Mouse (Mus musculus): ENCODE measurements at regions not wholly inside any gene's neighbourhood (a gene's known extent, or its start where the extent isn't known, plus 50 kb on each side); places are given as distances from the start of the nearest gene placed in this dataset.

- no peak for DNase-seq (ENCODE audit: low spot score)
- 33% methylated on average over 1 of the region's 1 CpGs for WGBS
- H3K9me3 ChIP-seq (replicated peaks) = no peaks in the 10 kb centered on the region
- H3K4me1 ChIP-seq = peaks cover 4% of the 10 kb centered on the region; the same call in 1 of the 2 replicates
- H3K36me3 ChIP-seq = no peaks in the 10 kb centered on the region
- H3K27me3 ChIP-seq (ENCODE audit: low read depth, poor library complexity, severe bottlenecking) = no peaks in the 10 kb centered on the region
- no peak overlapping the region for H3K4me3 ChIP-seq
- H3K27ac ChIP-seq = no peak overlapping the region
These were observed 57.0 kb upstream of the Hk2 start for GRCm38 (mm10) chr6:82831211-82831610.

- Histone ChIP-seq H3K9me3 (replicated peaks) (no peaks in the 10 kb centered on the region), H3K27ac (no peak overlapping the region), H3K4me3 (no peak overlapping the region), H3K27me3 (ENCODE audit: low read depth, poor library complexity, severe bottlenecking) (no peaks in the 10 kb centered on the region), H3K36me3 (no peaks in the 10 kb centered on the region), H3K4me1 (no peaks in the 10 kb centered on the region)
- WGBS = 88% methylated on average over 3 of the region's 3 CpGs
- no peak for DNase-seq (ENCODE audit: low spot score)
These were observed 50.4 kb upstream of the Hk2 start for GRCm38 (mm10) chr6:82824684-82825083.

- DNase-seq (ENCODE audit: low spot score) = no peak
- no peaks in the 10 kb centered on the region for H3K36me3 ChIP-seq
- no peak overlapping the region for H3K4me3 ChIP-seq
- H3K4me1 ChIP-seq = no peaks in the 10 kb centered on the region
- H3K27me3 ChIP-seq (ENCODE audit: low read depth, poor library complexity, severe bottlenecking) = no peaks in the 10 kb centered on the region
- 73% methylated on average over 8 of the region's 8 CpGs for WGBS
- no peaks in the 10 kb centered on the region for H3K9me3 ChIP-seq (replicated peaks)
- H3K27ac ChIP-seq = no peak overlapping the region
These were observed 50.0 kb upstream of the Hk2 start for GRCm38 (mm10) chr6:82824240-82824639.

Measured in limb, embryonic 10.5 days (tissue).